Mouse (Mus musculus): ENCODE results near the gene Krtap19-5. TPM values are rescaled to one million over a fixed set of nuclear protein-coding genes. Genes with fewer than 3 reads are reported as not detected.

Gene Krtap19-5
- polyA plus RNA-seq (2015; fragmentation: Nextera tagmentation; extraction: Ambion mirVana), result not detected in 2 replicates

DNA sequence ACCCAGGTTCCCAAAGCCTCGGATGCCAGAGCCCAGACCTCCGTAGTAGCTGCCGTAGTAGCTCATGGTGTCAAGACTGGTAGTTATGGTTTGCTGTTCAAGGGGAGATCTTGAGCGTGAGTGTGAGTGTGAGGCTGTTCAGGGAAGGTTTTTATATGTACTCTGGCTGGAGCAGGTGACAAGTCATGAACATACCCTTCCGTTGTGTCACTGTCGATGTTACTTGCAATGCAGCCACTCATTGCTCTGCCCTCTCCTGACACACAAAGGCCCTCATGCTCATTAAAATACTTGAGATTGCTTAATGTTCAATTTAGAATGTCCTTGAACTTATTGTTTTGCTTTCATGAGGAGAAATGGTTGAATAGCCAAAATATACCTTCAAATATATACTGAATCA, at the start of gene Krtap19-5:
Gene Krtap19-5, minus strand, starts transcription at position 101 of the 400 bp plus-strand sequence.
- Histone ChIP-seq H3K4me3 (no peak within 1 kb of the TSS), H3K4me1 (replicated peaks) (no peaks in the 10 kb centered on the region), H3K27me3 (no peaks in the 10 kb centered on the region), H3K27ac (replicated peaks) (no peak within 1 kb of the TSS), H3K4me2 (no peak within 1 kb of the TSS), H3K9ac (no peak within 1 kb of the TSS), H3K9me3 (no peaks in the 10 kb centered on the region), H3K36me3 (no peaks in the 10 kb centered on the region)
- no peak for ATAC-seq (ENCODE audit: low read depth)
- WGBS, result 92% methylated on average over 6 of the region's 6 CpGs

DNA sequence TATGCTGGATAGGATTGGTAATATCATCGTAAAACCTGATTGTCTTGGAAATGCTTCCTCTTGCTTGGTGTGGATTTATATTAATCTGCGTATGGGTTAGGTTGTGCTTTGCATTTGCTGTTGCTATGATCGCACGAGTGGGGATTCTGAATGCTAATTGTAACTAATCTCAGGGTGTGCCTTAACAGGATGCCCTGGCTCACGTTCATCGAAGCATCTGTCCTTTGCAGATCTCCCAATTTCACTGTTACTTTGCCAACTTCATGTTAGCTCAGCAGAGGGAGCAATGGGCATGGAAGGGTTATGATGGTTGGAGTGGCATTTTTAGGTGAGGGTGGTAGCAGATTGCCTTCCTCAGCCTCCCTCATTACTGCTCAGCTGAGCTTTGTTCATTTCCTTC, 44.8 kb upstream of the Krtap19-5 start:
- no peaks in the 10 kb centered on the region for H3K4me1 ChIP-seq (replicated peaks)
- no peaks in the 10 kb centered on the region for H3K27me3 ChIP-seq
- H3K4me3 ChIP-seq, result no peak overlapping the region
- H3K9ac ChIP-seq, result no peak overlapping the region
- no peaks in the 10 kb centered on the region for H3K36me3 ChIP-seq
- no peaks in the 10 kb centered on the region for H3K9me3 ChIP-seq
- no peak for ATAC-seq (ENCODE audit: low read depth)
- H3K4me2 ChIP-seq, result no peak overlapping the region
- WGBS, result 85% methylated on average over 6 of the region's 6 CpGs
- no peak overlapping the region for H3K27ac ChIP-seq (replicated peaks)

DNA sequence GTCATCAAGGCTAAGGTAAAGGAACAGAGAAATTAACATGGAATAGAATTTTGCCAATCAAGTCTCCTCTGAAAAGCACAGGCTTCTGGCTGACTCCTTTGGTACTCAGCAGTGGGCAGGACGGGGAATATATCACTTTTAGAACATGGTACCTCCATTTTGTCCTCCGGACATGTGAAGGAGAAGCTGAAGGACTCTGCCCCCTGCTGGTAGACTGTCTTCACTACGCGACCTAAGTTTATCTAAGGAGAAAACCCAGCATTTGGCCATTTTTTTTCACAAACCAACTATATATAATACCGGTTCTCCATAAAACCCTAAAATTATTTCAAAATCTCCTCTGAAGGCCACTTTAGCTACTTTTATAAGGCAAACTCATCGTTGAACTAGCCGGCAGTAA, 42.0 kb upstream of the Krtap19-5 start:
- H3K27ac ChIP-seq (replicated peaks), result no peak overlapping the region
- H3K9ac ChIP-seq, result no peak overlapping the region
- H3K9me3 ChIP-seq, result no peaks in the 10 kb centered on the region
- H3K4me1 ChIP-seq (replicated peaks), result no peaks in the 10 kb centered on the region
- WGBS, result 75% methylated on average over 7 of the region's 7 CpGs
- H3K36me3 ChIP-seq, result no peaks in the 10 kb centered on the region
- H3K4me3 ChIP-seq, result no peak overlapping the region
- no peaks in the 10 kb centered on the region for H3K27me3 ChIP-seq
- ATAC-seq (ENCODE audit: low read depth), result no peak
- no peak overlapping the region for H3K4me2 ChIP-seq

DNA sequence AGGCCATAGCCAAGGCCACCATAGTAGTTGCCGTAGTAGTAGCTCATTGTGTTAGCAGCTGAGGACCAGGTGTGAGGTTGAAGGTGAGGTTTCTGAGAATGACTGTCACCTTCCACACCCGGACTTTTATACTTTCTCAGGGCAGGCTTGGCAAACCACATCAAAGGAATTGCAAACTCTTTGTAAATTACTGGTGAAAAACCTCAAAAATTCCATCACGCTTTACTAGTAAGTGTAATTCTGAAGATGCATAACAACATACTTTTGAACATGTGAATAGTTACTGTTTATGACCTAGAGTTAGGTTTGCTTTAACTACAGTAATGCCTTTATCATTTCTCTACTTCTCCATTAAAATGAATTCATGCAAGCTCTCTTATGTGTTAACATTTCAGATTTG, 35.9 kb upstream of the Krtap19-5 start, which contains the start of gene Krtap19-9b:
Gene Krtap19-9b, minus strand, starts transcription at position 101 of the 400 bp plus-strand sequence.
- H3K9me3 ChIP-seq, result no peaks in the 10 kb centered on the region
- no peaks in the 10 kb centered on the region for H3K27me3 ChIP-seq
- H3K4me2 ChIP-seq, result no peak within 1 kb of the TSS
- 93% methylated on average over 3 of the region's 3 CpGs for WGBS
- no peaks in the 10 kb centered on the region for H3K36me3 ChIP-seq
- no peak for ATAC-seq (ENCODE audit: low read depth)
- no peaks in the 10 kb centered on the region for H3K4me1 ChIP-seq (replicated peaks)
- H3K9ac ChIP-seq, result no peak within 1 kb of the TSS
- no peak within 1 kb of the TSS for H3K4me3 ChIP-seq
- no peak within 1 kb of the TSS for H3K27ac ChIP-seq (replicated peaks)

DNA sequence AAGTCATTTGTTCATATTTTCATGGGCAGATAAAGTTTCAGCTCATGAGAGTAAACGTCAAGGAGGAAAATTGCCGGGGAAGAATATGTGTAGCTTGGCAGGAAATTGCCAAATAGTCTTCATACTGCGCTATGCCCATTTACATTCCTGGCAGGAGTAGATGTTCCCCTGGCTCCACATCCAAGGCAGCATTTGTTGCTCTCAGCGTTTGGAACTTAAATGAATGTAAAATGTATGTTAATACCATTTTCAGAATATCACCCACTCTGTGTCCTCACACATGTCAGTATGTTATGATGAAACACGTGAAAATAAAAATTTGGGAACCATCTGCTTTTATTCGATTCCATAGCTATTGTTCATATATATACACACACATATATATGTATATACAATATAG, 9.4 kb downstream of the Krtap19-5 start:
- 91% methylated on average over 6 of the region's 6 CpGs for WGBS
- no peak for ATAC-seq (ENCODE audit: low read depth)
- no peak overlapping the region for H3K4me3 ChIP-seq
- no peak overlapping the region for H3K4me2 ChIP-seq
- no peaks in the 10 kb centered on the region for H3K36me3 ChIP-seq
- no peaks in the 10 kb centered on the region for H3K27me3 ChIP-seq
- H3K27ac ChIP-seq (replicated peaks), result no peak overlapping the region
- H3K9ac ChIP-seq, result no peak overlapping the region
- H3K9me3 ChIP-seq, result no peaks in the 10 kb centered on the region
- H3K4me1 ChIP-seq (replicated peaks), result no peaks in the 10 kb centered on the region

DNA sequence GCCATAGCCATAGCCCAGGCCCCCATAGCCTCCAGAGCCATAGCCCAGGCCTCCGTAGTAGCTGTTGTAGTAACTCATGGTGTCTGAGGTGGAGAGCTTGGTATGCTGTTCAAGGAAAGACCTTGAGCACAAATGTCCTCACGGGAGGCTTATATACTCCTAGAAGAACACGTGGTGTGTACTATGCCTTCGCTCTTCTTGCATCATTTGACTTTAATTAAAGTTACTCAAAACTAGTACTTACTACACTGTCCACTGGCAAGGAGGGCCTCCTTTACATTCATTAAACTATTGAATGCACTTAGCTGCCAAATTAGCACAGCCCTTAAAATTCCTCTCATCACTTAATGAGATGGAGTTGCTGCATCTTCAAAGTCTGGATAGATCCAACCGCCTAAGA, 11.3 kb downstream of the Krtap19-5 start, which contains the start of gene Krtap19-4:
Gene Krtap19-4, minus strand, starts transcription at position 101 of the 400 bp plus-strand sequence.
- no peak within 1 kb of the TSS for H3K9ac ChIP-seq
- H3K4me3 ChIP-seq, result no peak within 1 kb of the TSS
- no peaks in the 10 kb centered on the region for H3K36me3 ChIP-seq
- H3K4me2 ChIP-seq, result no peak within 1 kb of the TSS
- no peak for ATAC-seq (ENCODE audit: low read depth)
- H3K27ac ChIP-seq (replicated peaks), result no peak within 1 kb of the TSS
- WGBS, result 92% methylated on average over 5 of the region's 5 CpGs
- no peaks in the 10 kb centered on the region for H3K27me3 ChIP-seq
- no peaks in the 10 kb centered on the region for H3K9me3 ChIP-seq
- no peaks in the 10 kb centered on the region for H3K4me1 ChIP-seq (replicated peaks)

DNA sequence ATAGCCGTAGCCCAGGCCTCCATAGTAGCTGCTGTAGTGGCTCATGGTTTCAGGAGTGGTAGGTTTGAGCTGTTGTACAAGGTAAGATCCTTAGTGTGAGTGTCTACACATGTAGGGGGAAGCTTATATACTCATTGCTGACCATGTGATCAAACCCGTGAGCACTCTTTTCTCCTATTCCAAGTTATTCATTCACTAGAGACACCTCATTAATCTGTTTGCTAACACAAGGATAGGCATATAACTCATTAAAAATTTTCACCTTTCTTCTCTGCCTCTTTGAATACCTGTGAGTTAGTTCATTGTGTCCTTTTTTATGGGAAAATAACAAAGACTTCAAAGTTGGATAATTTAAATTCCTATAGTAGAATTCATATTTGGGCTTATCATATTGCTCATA, 18.3 kb downstream of the Krtap19-5 start, which contains the start of gene Krtap19-3:
Gene Krtap19-3, minus strand, starts transcription at position 101 of the 400 bp plus-strand sequence.
- H3K4me2 ChIP-seq, result no peak within 1 kb of the TSS
- no peak within 1 kb of the TSS for H3K27ac ChIP-seq (replicated peaks)
- H3K4me3 ChIP-seq, result no peak within 1 kb of the TSS
- H3K36me3 ChIP-seq, result no peaks in the 10 kb centered on the region
- no peaks in the 10 kb centered on the region for H3K27me3 ChIP-seq
- H3K9ac ChIP-seq, result no peak within 1 kb of the TSS
- 88% methylated on average over 2 of the region's 2 CpGs for WGBS
- H3K9me3 ChIP-seq, result no peaks in the 10 kb centered on the region
- H3K4me1 ChIP-seq (replicated peaks), result no peaks in the 10 kb centered on the region
- no peak for ATAC-seq (ENCODE audit: low read depth)

DNA sequence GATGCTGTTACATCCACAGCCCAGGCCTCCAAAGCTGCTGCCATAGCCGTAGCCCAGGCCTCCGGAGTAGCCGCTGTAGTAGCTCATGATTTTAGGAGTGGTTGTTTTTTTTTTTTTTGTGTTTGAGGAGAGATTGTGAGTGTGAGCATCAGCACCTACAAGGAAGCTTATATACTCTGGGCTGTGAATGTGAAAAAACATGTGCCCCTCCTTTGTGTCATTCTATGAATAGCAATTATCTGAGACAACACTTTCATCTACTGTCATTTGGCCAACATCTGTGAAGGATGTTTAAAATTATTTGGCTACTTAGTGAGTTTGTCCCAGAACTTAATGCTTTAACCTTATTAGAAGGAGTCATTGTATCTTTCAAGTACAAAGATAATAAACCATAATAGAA, 22.1 kb downstream of the Krtap19-5 start, which contains the start of gene Krtap19-2:
Gene Krtap19-2, minus strand, starts transcription at position 101 of the 400 bp plus-strand sequence.
- Histone ChIP-seq H3K27me3 (no peaks in the 10 kb centered on the region), H3K9ac (no peak within 1 kb of the TSS), H3K4me1 (replicated peaks) (no peaks in the 10 kb centered on the region), H3K36me3 (no peaks in the 10 kb centered on the region), H3K9me3 (no peaks in the 10 kb centered on the region), H3K4me3 (no peak within 1 kb of the TSS), H3K27ac (replicated peaks) (no peak within 1 kb of the TSS), H3K4me2 (no peak within 1 kb of the TSS)
- ATAC-seq (ENCODE audit: low read depth), result no peak
- 95% methylated on average over 3 of the region's 3 CpGs for WGBS

DNA sequence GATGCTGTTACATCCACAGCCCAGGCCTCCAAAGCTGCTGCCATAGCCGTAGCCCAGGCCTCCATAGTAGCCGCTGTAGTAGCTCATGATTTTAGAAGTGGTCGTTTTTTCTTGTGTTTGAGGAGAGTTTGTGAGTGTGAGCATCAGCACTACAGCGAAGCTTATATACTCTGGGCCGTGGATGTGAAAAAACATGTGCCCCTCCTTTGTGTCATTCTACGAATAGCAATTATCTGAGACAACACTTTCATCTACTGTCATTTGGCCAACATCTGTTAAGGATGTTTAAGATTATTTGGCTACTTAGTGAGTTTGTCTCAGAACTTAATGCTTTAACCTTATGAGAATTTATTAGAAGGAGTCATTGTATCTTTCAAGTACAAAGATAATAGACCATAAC, 26.9 kb downstream of the Krtap19-5 start, which contains the start of gene Krtap19-1:
Gene Krtap19-1, minus strand, starts transcription at position 101 of the 400 bp plus-strand sequence.
- Histone ChIP-seq H3K27me3 (no peaks in the 10 kb centered on the region), H3K27ac (replicated peaks) (no peak within 1 kb of the TSS), H3K4me3 (no peak within 1 kb of the TSS), H3K4me2 (no peak within 1 kb of the TSS), H3K9me3 (no peaks in the 10 kb centered on the region), H3K36me3 (no peaks in the 10 kb centered on the region), H3K9ac (no peak within 1 kb of the TSS), H3K4me1 (replicated peaks) (no peaks in the 10 kb centered on the region)
- 89% methylated on average over 6 of the region's 6 CpGs for WGBS
- no peak for ATAC-seq (ENCODE audit: low read depth)

DNA sequence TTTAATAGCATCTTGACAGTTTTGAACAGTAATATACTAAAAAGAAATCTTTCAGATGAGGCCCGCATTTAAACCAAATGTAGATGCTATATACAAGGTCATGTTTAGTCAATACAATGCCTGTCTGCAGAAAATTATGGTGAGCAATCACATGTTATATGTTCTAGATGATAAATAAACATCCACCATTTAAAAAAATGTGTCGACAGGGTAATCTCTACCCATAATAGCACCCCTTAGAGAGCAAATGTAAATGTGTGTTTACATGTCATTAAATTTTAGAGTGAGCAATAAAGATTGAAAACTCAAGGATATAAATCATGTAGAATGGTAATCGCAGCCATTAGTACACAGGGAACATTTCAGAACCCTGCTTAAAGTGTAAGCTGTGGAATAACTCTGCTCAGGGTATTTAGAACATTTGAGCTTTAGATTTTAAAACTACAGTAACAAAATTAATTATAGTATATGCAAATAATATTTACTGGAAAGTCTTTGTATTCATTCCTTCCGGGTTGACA, 31.3 kb downstream of the Krtap19-5 start:
- Histone ChIP-seq H3K4me3 (no peak overlapping the region), H3K4me1 (replicated peaks) (no peaks in the 10 kb centered on the region), H3K9me3 (no peaks in the 10 kb centered on the region), H3K4me2 (no peak overlapping the region), H3K9ac (no peak overlapping the region), H3K36me3 (no peaks in the 10 kb centered on the region), H3K27me3 (no peaks in the 10 kb centered on the region), H3K27ac (replicated peaks) (no peak overlapping the region)
- ATAC-seq (ENCODE audit: low read depth), result 0 out of 2 replicates have a peak, but pooled peaks have one; percentile 19
- 66% methylated on average over 4 of the region's 4 CpGs for WGBS

DNA sequence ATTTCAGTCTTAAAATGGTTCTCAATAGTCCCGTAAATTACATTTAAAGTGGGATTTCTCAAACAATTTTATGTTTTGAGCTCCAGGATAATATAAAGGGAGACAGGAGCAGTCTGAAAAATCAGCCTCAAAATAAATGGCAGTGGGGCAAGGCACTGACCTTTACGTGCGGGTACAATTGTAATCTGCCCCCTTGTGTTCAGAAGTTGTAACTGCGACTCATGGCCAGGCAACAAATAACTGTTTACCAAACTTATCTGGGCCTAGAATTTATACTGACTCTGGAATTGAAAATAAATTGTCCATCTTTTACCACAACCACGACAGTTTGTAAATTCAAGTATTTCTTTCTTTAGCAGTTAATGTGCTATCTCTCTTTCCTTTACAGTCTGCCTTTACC, 44.8 kb downstream of the Krtap19-5 start:
- no peak overlapping the region for H3K4me3 ChIP-seq
- no peak overlapping the region for H3K9ac ChIP-seq
- 11% methylated on average over 5 of the region's 5 CpGs for WGBS
- no peaks in the 10 kb centered on the region for H3K36me3 ChIP-seq
- no peak overlapping the region for H3K4me2 ChIP-seq
- H3K27me3 ChIP-seq, result no peaks in the 10 kb centered on the region
- H3K4me1 ChIP-seq (replicated peaks), result no peaks in the 10 kb centered on the region
- no peak overlapping the region for H3K27ac ChIP-seq (replicated peaks)
- H3K9me3 ChIP-seq, result no peaks in the 10 kb centered on the region
- ATAC-seq (ENCODE audit: low read depth), result no peak

DNA sequence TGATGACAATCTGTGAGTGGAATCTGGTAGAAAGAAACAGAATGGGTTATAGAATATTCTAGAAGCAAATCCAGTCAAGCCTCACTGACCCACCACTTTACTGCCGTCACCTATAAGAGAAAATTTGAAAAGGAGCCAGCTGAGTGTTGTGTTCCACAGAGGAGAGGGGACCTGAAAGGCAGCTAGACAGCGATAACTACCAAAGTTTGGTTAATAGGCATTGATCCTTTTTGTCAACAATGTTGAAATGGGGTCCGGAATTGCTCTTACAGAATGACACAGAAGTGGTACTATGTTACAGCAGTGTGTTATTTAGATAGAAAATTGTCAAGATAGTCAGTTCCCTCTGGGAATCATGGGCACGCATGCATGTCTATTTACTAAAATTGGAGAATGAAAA, 47.7 kb downstream of the Krtap19-5 start:
- Histone ChIP-seq H3K36me3 (no peaks in the 10 kb centered on the region), H3K4me2 (no peak overlapping the region), H3K27me3 (no peaks in the 10 kb centered on the region), H3K9me3 (no peaks in the 10 kb centered on the region), H3K27ac (replicated peaks) (no peak overlapping the region), H3K4me3 (no peak overlapping the region), H3K9ac (no peak overlapping the region), H3K4me1 (replicated peaks) (no peaks in the 10 kb centered on the region)
- 88% methylated on average over 4 of the region's 4 CpGs for WGBS
- ATAC-seq (ENCODE audit: low read depth), result no peak

DNA sequence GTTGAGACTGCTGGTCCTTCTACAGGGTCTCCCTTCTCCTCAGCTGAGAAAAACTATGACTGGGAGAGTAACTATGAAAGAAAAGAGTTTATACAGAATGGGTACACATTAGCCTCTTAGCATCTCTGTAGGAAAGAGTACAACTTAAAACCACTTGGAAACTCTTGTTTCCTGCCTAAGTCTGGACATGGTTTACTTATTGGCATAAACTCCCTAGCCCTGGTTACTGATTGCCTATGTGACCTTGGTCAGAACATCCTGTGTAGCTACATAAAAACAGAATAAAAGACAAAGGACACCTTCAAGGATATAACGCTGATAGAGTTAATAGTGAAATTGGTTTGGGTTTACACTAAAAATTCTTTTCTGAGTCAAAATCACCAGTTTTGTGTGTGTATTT, 48.9 kb downstream of the Krtap19-5 start:
- no peaks in the 10 kb centered on the region for H3K4me1 ChIP-seq (replicated peaks)
- no peak overlapping the region for H3K27ac ChIP-seq (replicated peaks)
- no peak overlapping the region for H3K9ac ChIP-seq
- WGBS, result 100% methylated on average over 1 of the region's 1 CpGs
- H3K4me3 ChIP-seq, result no peak overlapping the region
- no peaks in the 10 kb centered on the region for H3K9me3 ChIP-seq
- H3K4me2 ChIP-seq, result no peak overlapping the region
- H3K36me3 ChIP-seq, result no peaks in the 10 kb centered on the region
- ATAC-seq (ENCODE audit: low read depth), result no peak
- no peaks in the 10 kb centered on the region for H3K27me3 ChIP-seq

Measured in neural tube, embryonic 13.5 days (tissue).